Mouse (Mus musculus): ENCODE results near the gene Popdc3. TPM values are rescaled to one million over a fixed set of nuclear protein-coding genes. Genes with fewer than 3 reads are reported as not detected.
"Not testable (repeated sequence)": the region's sequence is repeated elsewhere in the genome, so short reads cannot be mapped to it uniquely, and the experiment has no call there.

Popdc3 gene
- total RNA-seq, 2 experiments from 2014 or later, result 37.4 to 44.4 TPM

- no peak for DNase-seq
These were observed 137.0 kb downstream of the Popdc3 start for GRCm38 (mm10) chr10:45314865-45315264.

- DNase-seq, result no peak
These were observed 141.0 kb downstream of the Popdc3 start for GRCm38 (mm10) chr10:45318922-45319321.

- DNase-seq, result no peak
These were observed 142.4 kb downstream of the Popdc3 start for GRCm38 (mm10) chr10:45320296-45320695.

- DNase-seq, result no peak
These were observed 146.3 kb downstream of the Popdc3 start for GRCm38 (mm10) chr10:45324159-45324558.

GRCm38 (mm10) chr10:45328196-45329000 is 150.5 kb downstream of the Popdc3 start:
- no peak for DNase-seq

- DNase-seq, result no peak
These were observed 157.0 kb downstream of the Popdc3 start for GRCm38 (mm10) chr10:45334925-45335324.

GRCm38 (mm10) chr10:45335434-45336422 is 157.8 kb downstream of the Popdc3 start, which contains the start of gene Bves:
Bves (plus strand) TSS chr10:45335772.
- peak; percentile 54 for DNase-seq

GRCm38 (mm10) chr10:45339106-45339505 is 161.2 kb downstream of the Popdc3 start:
- DNase-seq, result no peak

GRCm38 (mm10) chr10:45344381-45344780 is 166.5 kb downstream of the Popdc3 start:
- no peak for DNase-seq

- DNase-seq, result no peak
These were observed 167.3 kb downstream of the Popdc3 start for GRCm38 (mm10) chr10:45345217-45345616.

- not testable (repeated sequence) for DNase-seq
These were observed 170.2 kb downstream of the Popdc3 start for GRCm38 (mm10) chr10:45348143-45348542.

GRCm38 (mm10) chr10:45356091-45356490 is 178.2 kb downstream of the Popdc3 start:
- DNase-seq, result peak; percentile 21

GRCm38 (mm10) chr10:45363396-45363795 is 185.5 kb downstream of the Popdc3 start:
- DNase-seq, result no peak

GRCm38 (mm10) chr10:45366987-45367705 is 189.2 kb downstream of the Popdc3 start:
- no peak for DNase-seq

Other genes with a start within 250 kb of the Popdc3 start
- 1 to 10 TPM; 7.0 to 7.3 TPM for gene Prep, start 110.9 kb upstream of the Popdc3 start, total RNA-seq (2021)
- gene Bves, start 157.7 kb downstream of the Popdc3 start, total RNA-seq (2021), result 10 to 100 TPM; 38.2 to 39.0 TPM

Data from gastrocnemius, postnatal 25 days (tissue).